Mouse (Mus musculus) natural killer cell, adult 2 months (primary cell): ENCODE data around the gene Tex46.
A peak's percentile ranks its signal among the peaks of the same experiment; 100 is the strongest.

ENCODE experiments used
- DNase-seq, 2 experiments: peaks; one replicate each; pipeline ENCODE4 v3.0.0; 2022; ENCODE audit warnings: low spot score in 2 of 2

Tex46 gene

GRCm38 (mm10) chr4:136610387-136610856, at the start of gene Tex46:
Gene Tex46 (plus strand): TSS chr4:136610437.
- no peak for DNase-seq

GRCm38 (mm10) chr4:136562755-136563154, 47.5 kb upstream of the Tex46 start:
- DNase-seq = no peak

GRCm38 (mm10) chr4:136568629-136569028, 41.6 kb upstream of the Tex46 start:
- no peak for DNase-seq

DNA sequence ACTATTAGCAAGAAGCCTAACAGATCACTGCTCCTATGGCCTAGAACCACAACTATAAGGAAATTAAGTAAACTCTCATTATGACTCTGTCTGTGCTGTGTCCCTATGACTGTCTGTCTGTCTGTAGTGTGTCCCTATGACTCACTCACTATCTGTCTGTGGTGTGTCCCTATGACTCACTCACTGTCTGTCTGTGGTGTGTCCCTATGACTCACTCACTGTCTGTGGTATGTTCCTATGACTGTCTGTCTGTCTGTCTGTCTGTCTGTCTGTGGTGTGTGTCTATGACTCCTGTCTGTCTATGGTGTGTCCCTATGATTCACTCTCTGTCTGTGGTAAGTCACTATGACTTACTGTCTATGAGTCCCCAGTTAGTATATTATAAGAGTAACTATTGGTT, 40.2 kb upstream of the Tex46 start:
- peak; percentile 14 to 30 for DNase-seq

- no peak for DNase-seq
Measured at GRCm38 (mm10) chr4:136581885-136582284, 28.4 kb upstream of the Tex46 start.

- no peak for DNase-seq
Measured at GRCm38 (mm10) chr4:136587221-136587827, 22.9 kb upstream of the Tex46 start.

- DNase-seq = no peak
Measured at GRCm38 (mm10) chr4:136588003-136588402, 22.2 kb upstream of the Tex46 start.

DNA sequence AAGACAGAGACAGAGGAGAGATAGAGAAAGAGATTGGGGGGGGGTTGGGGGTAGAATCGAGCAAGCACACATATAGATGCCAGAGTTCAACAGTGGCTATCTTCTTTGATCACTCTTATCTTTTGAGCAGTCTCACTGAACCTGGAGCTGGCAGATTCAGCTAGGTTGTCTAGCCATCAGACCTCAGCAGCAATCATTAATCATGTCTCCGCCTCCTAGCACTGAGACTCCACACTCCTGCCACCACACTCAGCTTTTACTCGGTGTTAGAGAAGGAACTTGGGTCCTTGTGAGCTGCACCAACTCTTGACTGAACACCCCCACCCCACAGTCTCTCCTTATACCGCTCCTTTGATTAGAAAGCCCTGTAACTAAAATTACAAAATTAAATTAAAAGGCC, 18.1 kb upstream of the Tex46 start:
- no peak for DNase-seq

- DNase-seq = no peak
Measured at GRCm38 (mm10) chr4:136594006-136594405, 16.2 kb upstream of the Tex46 start.

GRCm38 (mm10) chr4:136595221-136595620, 15.0 kb upstream of the Tex46 start:
- no peak for DNase-seq

GRCm38 (mm10) chr4:136598268-136598876, 11.9 kb upstream of the Tex46 start:
- no peak for DNase-seq

DNA sequence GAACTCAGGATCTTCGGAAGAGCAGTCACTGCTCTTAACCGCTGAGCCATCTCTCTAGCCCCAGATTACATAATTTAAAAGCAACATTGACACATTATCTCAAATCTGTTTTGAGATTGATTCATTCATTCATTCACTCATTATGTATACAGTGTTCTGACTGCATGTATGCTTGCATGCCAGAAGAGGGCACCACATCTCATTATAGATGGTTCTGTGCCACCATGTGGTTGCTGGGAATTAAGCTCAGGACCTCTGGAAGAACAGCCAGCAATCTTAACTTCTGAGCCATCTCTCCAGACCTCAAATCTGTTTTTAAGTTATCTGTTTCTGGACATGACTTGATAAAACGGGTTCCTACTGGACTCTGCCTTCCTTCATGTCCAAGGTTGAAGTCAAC, 10.4 kb upstream of the Tex46 start:
- no peak for DNase-seq

GRCm38 (mm10) chr4:136600536-136600935, 9.7 kb upstream of the Tex46 start:
- no peak for DNase-seq

- no peak for DNase-seq
Measured at GRCm38 (mm10) chr4:136601476-136601875, 8.8 kb upstream of the Tex46 start.

GRCm38 (mm10) chr4:136602018-136602554, 8.2 kb upstream of the Tex46 start:
- DNase-seq = peak; percentile 31 to 43

DNA sequence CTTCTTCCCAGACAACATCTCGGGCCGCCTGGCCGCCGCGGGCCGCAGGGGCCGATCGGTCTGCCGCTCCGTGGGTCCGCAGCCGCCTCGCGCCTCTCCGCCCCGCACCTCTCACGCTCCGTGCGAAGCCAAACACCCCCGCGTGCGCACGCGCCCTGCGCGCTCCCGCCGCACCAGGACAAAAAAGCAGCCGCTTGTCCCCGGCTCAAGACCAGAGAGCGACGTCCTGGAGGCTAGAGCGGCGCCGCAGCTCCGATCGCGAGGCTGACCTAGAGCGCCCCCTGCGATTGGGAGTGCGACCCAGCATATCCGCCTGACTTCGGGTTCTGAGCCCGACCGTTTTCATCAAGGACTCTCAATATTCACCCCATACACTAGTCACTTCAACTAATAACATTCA, 7.7 kb upstream of the Tex46 start, which contains the start of gene Kdm1a:
Gene Kdm1a (minus strand): TSS at position 156 of the 400 bp plus-strand sequence.
- peak; percentile 92 to 96 for DNase-seq

- no peak for DNase-seq
Measured at GRCm38 (mm10) chr4:136605756-136606485, 4.3 kb upstream of the Tex46 start.

DNA sequence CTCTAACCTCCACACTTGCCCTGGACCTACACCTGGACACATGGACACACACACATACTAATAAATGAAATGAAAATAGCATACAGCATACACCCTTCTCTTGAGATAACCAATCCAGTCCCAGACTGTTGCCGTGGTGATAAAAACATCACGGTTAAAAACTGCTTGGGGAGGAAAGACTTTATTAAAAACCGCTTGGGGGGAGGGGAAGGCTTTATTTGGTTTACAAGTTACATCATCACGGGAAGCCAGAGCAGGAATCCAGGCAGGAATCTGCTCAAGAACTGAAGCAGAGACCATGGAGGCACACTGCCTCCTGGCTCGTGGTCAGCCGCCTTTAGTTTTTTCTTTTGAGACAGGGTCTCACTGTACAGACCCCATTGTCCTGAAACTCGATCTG, 3.4 kb downstream of the Tex46 start:
- no peak for DNase-seq

DNA sequence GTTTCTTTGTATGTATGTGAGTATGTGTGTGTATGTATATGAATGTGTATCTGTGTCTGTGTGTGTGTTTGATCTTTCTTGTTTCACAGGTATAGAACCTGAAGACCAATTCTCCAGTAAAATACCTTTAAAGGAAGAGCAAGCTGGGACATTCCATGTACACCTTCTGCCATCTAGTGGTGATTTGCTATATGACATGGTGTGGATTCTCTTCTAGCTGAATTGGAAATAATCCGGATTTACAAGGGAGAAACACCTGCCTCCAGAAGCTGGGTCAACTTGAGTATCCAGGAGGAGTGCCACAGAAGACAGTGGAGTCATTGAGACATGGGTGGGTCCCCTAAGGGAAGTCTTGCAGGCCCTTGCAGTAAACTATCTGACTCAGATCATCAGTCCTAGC, 11.1 kb downstream of the Tex46 start:
- peak; percentile 22 to 30 for DNase-seq

GRCm38 (mm10) chr4:136621956-136622355, 11.7 kb downstream of the Tex46 start:
- DNase-seq = no peak

DNA sequence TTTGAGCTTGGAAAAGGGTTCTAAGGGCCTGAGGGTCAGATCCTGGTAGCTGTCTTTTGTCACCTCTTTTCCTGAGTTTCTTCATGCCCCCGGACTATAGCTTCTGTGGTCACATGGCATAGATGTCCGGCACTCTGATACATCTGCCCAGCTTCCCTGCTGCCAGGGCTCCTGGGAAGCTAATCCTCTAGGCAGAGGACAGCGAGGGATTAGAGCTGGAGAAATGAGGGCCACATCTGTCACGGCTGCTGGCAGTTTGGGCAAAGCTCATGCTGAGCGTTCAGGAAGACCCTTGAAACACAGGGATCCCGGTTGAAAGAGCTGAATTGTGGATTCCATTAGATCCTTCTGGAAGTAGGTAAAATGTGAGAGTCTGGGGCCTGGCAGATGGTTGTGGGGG, 12.2 kb downstream of the Tex46 start, which contains the start of gene Lactbl1:
Gene Lactbl1 (plus strand): TSS at position 234 of the 400 bp plus-strand sequence.
- no peak for DNase-seq

DNA sequence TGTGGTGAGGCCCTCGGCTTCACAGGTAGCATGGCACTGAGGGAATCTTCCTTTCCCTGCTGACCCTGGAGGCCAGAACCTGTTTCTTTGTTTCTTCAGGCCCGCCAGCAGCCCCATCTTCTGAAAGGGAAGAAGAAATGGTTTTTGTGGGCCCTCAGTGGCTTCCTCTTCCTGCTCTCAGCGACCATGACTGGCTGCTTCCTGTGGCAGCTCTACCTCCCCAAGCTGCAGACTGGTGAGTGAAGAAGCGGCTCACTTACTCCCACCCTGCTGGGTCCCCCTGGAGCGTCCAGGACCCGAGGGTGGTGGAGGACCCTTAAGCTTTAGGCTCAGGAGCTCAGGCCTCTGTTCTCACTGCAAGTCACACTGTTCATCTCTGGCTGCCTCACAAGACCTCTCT, 16.4 kb downstream of the Tex46 start:
- peak; percentile 20 to 22 for DNase-seq
